Mouse (Mus musculus) liver, embryonic 16.5 days (tissue): ENCODE measurements at regions not wholly inside any gene's neighbourhood (a gene's known extent, or its start where the extent isn't known, plus 50 kb on each side); places are given as distances from the start of the nearest gene placed in this dataset.

Experiments used
- ATAC-seq: fragments of 200-750 bp; cut with Nextera tagmentation; 2 replicates; pipeline ENCODE4 v1.8.0; 2017; ENCODE audit warnings: low read depth, mild to moderate bottlenecking, moderate number of reproducible peaks, moderate library complexity
- H3K27ac ChIP-seq: fragments of 300-500 bp; sonication (generic); 2 replicates; pipeline ENCODE4 v1.5.1; 2014; ENCODE audit warnings: mild to moderate bottlenecking, low read length
- H3K27me3 ChIP-seq: fragments of 300-500 bp; sonication (generic); 2 replicates; pipeline ENCODE4 v1.6.1; 2014; ENCODE audit warnings: low read depth, low read length, mixed read lengths; ENCODE audit not compliant: control insufficient read depth, insufficient read depth
- H3K36me3 ChIP-seq: fragments of 300-500 bp; sonication (generic); 2 replicates; pipeline ENCODE4 v1.6.1; 2014; ENCODE audit warnings: mild to moderate bottlenecking; ENCODE audit not compliant: control insufficient read depth, insufficient read depth
- H3K4me1 ChIP-seq: fragments of 300-500 bp; sonication (generic); 2 replicates; pipeline ENCODE4 v1.6.1; 2014; ENCODE audit warnings: low read depth, low read length, mixed read lengths; ENCODE audit not compliant: control insufficient read depth
- H3K4me2 ChIP-seq: fragments of 300-500 bp; sonication (generic); 2 replicates; pipeline ENCODE4 v1.6.1; 2014; ENCODE audit warnings: low read depth, low read length, mixed read lengths
- H3K4me3 ChIP-seq: fragments of 300-500 bp; sonication (generic); 2 replicates; pipeline ENCODE4 v1.5.1; 2014; ENCODE audit warnings: low read depth, mild to moderate bottlenecking, low read length
- H3K9ac ChIP-seq: fragments of 300-500 bp; sonication (generic); 2 replicates; pipeline ENCODE4 v1.6.1; 2014; ENCODE audit warnings: low read depth, low read length
- H3K9me3 ChIP-seq: fragments of 300-500 bp; sonication (generic); replicated peaks from 2 replicates; pipeline ENCODE4 v1.6.1; 2016; ENCODE audit warnings: low read length; ENCODE audit not compliant: control insufficient read depth
- WGBS: fragments of 180-500 bp; shearing (Covaris S2); extraction: QIAGEN DNeasy Blood & Tissue Kit; methylation state at CpG from one replicate; pipeline ENCODE4 v1.1.7; 2014; ENCODE audit not compliant: insufficient replicate concordance; 5-methylcytosine and 5-hydroxymethylcytosine counted together

DNA sequence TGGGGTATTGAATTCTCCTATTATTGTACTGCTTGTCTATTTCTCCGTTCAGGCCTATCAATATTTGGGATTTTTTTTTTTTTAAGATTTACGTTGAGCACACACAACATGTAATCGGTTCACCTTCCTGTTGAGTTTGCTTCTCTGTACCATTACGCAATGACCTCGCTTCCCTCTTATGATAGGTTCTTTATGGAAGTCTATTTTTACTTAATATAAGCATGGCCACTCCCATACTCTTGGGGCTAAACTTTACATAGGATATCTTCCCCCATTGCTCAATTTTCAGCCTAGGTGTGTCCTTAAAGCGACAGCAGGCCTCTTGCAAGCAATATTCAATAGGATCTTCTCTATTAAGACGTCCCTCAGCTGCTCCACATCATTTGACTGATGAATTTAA, 544.7 kb upstream of the Tbx3 start:
- H3K4me2 ChIP-seq: no peak overlapping the region
- no peaks in the 10 kb centered on the region; the same call in 1 of the 2 replicates for H3K9me3 ChIP-seq
- no peaks in the 10 kb centered on the region for H3K4me1 ChIP-seq
- H3K4me3 ChIP-seq: no peak overlapping the region
- 62% methylated on average over 7 of the region's 7 CpGs for WGBS
- no peaks in the 10 kb centered on the region for H3K36me3 ChIP-seq
- H3K27ac ChIP-seq: no peak overlapping the region
- no peaks in the 10 kb centered on the region for H3K27me3 ChIP-seq
- ATAC-seq: no peak
- H3K9ac ChIP-seq: no peak overlapping the region

DNA sequence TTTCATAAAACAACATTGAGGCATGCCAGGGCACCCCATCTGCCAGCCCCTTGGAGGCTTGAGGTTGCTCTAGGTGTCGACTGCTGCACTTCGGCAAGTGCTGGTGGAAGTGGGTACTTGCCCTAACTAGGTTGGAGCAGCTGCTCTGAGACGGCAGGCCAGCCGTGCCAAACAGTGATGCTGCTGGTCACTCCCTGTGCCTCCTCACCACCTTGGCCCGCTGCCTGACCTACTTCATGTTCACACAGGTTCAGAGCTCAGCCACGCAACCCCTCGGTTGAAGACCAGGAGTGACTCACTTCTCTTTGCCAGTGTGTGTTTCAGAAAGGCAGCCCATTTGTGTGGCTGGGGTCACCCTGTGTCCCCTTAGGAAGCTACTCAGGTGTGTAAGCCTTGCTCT, 540.3 kb upstream of the Tbx3 start:
- H3K4me2 ChIP-seq: no peak overlapping the region
- no peak overlapping the region for H3K27ac ChIP-seq
- no peaks in the 10 kb centered on the region for H3K27me3 ChIP-seq
- no peaks in the 10 kb centered on the region for H3K4me1 ChIP-seq
- no peaks in the 10 kb centered on the region; the same call in 1 of the 2 replicates for H3K9me3 ChIP-seq
- H3K9ac ChIP-seq: no peak overlapping the region
- H3K36me3 ChIP-seq: no peaks in the 10 kb centered on the region
- no peak overlapping the region for H3K4me3 ChIP-seq
- WGBS: 69% methylated on average over 7 of the region's 7 CpGs
- no peak for ATAC-seq

DNA sequence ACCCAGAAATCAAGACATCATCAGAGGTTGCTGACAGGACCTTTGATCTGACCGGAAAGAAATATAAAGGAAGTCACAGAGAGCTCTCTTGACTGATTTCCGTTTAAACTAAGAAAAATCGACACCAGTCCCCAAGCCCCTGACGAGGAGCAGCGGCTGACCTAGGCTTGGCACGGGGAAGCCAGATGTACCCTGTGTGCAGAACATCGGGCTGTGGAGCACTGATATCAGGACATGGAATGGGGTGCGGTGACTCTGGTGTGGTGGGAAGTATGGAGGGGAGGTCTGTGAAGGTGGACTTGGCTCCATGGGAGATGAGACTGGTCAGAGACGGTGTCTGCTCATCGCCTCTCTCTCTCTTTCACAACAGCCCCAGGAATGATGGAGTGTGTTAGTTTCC, 539.0 kb upstream of the Tbx3 start:
- no peaks in the 10 kb centered on the region; the same call in 1 of the 2 replicates for H3K9me3 ChIP-seq
- H3K27ac ChIP-seq: no peak overlapping the region
- no peaks in the 10 kb centered on the region for H3K27me3 ChIP-seq

DNA sequence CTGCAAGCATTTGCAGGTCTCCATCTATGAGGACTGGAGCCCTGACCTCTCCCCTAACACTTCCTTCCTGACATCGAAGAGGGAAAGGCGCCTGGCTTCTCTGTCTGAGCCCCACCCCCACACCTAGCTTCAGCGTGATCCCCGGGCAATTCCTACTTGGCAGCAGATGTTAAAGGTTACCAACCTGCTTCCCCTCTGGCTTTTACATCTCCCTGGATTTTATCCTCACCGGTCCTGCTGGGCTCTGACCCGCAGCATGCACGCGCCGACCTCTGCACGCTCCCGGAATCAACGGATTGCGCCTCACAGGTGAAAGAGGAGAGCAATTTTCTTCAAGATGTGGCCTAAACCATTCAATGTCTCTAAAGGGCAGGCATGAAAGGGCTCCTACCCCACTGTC, 537.1 kb upstream of the Tbx3 start:
- ATAC-seq: no peak
- Histone ChIP-seq H3K9ac (no peak overlapping the region), H3K27ac (no peak overlapping the region), H3K27me3 (no peaks in the 10 kb centered on the region), H3K4me2 (no peak overlapping the region), H3K9me3 (no peaks in the 10 kb centered on the region; the same call in 1 of the 2 replicates), H3K36me3 (no peaks in the 10 kb centered on the region), H3K4me3 (no peak overlapping the region), H3K4me1 (no peaks in the 10 kb centered on the region)
- WGBS: 50% methylated on average over 13 of the region's 13 CpGs

More for the DNA sequence above, 539.0 kb upstream of the Tbx3 start:
- 45% methylated on average over 10 of the region's 10 CpGs for WGBS
- Histone ChIP-seq H3K9ac (no peak overlapping the region), H3K4me1 (no peaks in the 10 kb centered on the region), H3K4me2 (no peak overlapping the region), H3K36me3 (no peaks in the 10 kb centered on the region), H3K4me3 (no peak overlapping the region)
- ATAC-seq: no peak

DNA sequence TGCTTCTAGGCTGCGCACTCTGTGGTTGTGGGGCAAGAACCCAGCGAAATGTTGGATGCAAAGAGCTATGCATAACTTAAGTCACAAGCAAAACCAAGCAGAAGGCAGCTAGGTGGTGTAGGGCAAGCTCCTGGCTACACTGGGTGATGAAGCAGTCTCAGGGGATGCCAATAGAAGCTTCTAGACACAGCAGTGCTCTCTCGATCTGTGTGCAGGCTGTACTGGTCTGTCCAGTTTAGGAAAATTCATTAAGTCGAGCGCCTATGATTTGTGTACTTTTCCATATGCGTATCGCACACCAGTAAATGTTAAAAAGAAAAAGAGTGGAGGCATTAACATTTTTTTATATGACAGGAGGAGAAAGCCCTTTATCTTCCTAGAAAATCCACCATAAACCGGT, 533.6 kb upstream of the Tbx3 start:
- Histone ChIP-seq H3K4me2 (no peak overlapping the region), H3K9ac (no peak overlapping the region), H3K4me1 (no peaks in the 10 kb centered on the region), H3K27ac (no peak overlapping the region), H3K36me3 (no peaks in the 10 kb centered on the region), H3K27me3 (no peaks in the 10 kb centered on the region), H3K4me3 (no peak overlapping the region), H3K9me3 (no peaks in the 10 kb centered on the region)
- no peak for ATAC-seq
- 71% methylated on average over 8 of the region's 8 CpGs for WGBS

DNA sequence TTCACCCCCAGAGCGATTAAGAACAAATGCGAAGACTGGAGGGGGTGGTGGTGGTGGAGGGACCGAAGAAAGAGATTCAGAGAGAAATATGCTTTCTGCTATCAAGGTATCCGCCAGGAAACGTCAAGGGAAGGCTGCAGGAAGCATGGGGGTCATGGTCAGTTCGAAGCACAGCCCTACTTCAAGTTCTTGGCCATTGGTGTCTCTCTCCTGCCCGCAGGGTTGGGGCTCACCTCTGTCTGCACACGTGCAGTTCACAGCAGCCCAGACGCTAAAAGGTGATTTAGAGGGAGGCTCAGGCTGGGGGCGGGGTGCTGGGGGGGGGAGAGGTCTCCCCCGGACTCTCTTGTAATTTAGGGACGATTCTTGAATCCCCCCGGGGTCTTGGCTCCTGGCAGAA, 533.1 kb upstream of the Tbx3 start:
- no peak for ATAC-seq
- Histone ChIP-seq H3K36me3 (no peaks in the 10 kb centered on the region), H3K9me3 (no peaks in the 10 kb centered on the region), H3K9ac (no peak overlapping the region), H3K27ac (no peak overlapping the region), H3K4me2 (no peak overlapping the region), H3K4me1 (no peaks in the 10 kb centered on the region), H3K4me3 (no peak overlapping the region), H3K27me3 (no peaks in the 10 kb centered on the region)
- 42% methylated on average over 13 of the region's 13 CpGs for WGBS

DNA sequence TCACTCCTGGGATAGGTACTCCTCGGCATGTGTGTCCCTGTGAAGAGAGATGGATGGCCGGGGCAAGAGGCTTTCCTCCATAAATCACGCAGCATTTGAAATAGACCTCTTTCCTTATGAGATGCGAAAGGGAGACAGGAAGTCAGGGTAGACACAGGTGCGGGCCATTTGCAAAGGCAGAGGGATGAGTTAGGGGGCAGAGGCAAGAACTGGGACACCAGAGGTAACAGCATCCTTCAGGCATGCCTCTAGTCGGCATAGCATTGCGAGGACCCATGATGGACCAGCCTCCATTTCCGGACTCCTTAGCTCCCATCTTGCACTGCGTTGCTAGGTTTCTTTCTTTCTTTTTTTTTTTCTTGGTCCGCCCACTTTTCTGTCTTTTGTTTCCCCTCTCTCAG, 532.6 kb upstream of the Tbx3 start:
- H3K4me1 ChIP-seq: no peaks in the 10 kb centered on the region
- no peak for ATAC-seq
- H3K36me3 ChIP-seq: no peaks in the 10 kb centered on the region
- no peak overlapping the region for H3K4me2 ChIP-seq
- no peak overlapping the region for H3K9ac ChIP-seq
- 64% methylated on average over 10 of the region's 10 CpGs for WGBS
- H3K9me3 ChIP-seq: no peaks in the 10 kb centered on the region
- no peak overlapping the region for H3K27ac ChIP-seq
- H3K27me3 ChIP-seq: no peaks in the 10 kb centered on the region
- H3K4me3 ChIP-seq: no peak overlapping the region

DNA sequence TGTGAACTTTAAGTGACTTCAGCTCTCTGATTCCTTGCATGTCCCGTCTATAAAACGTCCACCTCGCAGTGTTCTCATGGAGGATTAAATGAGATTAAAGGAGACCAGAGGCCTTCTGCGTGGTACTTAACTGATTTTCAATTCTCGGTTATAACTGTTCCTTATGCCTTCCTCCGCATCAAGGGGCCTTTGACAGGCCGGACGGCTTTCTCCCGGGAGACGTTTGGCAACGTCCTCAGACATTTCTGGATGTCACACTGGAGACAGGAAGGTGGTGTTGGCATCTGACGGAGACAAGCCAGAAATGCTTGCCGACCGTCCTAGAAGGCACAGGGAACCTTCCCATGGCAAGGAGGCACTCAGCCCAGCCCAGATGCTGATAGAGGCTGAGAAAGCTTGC, 532.2 kb upstream of the Tbx3 start:
- Histone ChIP-seq H3K9ac (no peak overlapping the region), H3K4me1 (no peaks in the 10 kb centered on the region), H3K4me2 (no peak overlapping the region), H3K27ac (no peak overlapping the region), H3K4me3 (no peak overlapping the region), H3K36me3 (no peaks in the 10 kb centered on the region), H3K9me3 (no peaks in the 10 kb centered on the region), H3K27me3 (no peaks in the 10 kb centered on the region)
- 59% methylated on average over 14 of the region's 14 CpGs for WGBS
- ATAC-seq: no peak

DNA sequence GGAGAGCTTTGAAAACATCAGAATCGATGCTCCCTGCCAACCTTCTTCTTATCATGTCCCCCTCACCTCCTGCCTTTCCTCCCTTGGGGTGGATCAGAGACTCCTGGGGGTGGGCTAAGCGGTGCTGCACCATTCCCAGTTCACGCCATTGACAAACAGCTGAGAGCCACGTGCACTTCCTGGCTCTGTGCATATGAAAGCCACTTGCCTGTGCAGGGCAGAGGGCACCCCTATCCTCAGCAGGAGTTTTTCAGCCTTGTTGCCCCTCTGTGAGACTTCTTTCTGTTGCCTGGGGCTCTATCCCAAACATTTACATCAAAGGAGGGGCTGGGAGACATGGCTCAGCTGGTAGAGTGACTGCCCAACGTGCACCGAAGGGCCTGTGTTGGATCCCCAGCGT, 531.1 kb upstream of the Tbx3 start:
- no peak overlapping the region for H3K4me2 ChIP-seq
- no peaks in the 10 kb centered on the region for H3K27me3 ChIP-seq
- H3K4me3 ChIP-seq: no peak overlapping the region
- no peaks in the 10 kb centered on the region for H3K9me3 ChIP-seq
- H3K27ac ChIP-seq: no peak overlapping the region
- H3K9ac ChIP-seq: no peak overlapping the region
- WGBS: 39% methylated on average over 7 of the region's 7 CpGs
- H3K36me3 ChIP-seq: no peaks in the 10 kb centered on the region
- no peak for ATAC-seq
- no peaks in the 10 kb centered on the region for H3K4me1 ChIP-seq

DNA sequence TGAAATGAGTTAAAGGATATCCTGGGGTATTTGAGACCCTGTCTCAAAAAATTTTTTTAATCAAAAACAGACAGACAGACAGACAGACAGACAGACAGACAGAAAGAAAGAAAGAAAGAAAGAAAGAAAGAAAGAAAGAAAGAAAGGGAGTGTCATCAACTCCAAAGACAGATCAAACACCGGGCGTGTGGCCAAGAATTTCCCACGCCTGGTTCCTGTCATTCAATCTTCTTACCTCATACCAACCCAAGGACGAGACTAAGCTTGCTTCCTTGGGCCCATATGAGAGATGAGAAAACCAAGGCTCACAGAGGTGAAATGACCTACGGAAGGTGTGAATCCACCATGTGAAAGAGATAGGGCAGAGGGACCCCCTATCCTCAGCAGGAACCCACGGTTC, 530.7 kb upstream of the Tbx3 start:
- no peaks in the 10 kb centered on the region for H3K9me3 ChIP-seq
- no peaks in the 10 kb centered on the region for H3K36me3 ChIP-seq
- H3K4me1 ChIP-seq: no peaks in the 10 kb centered on the region
- WGBS: 54% methylated on average over 6 of the region's 6 CpGs
- H3K4me2 ChIP-seq: no peak overlapping the region
- H3K27ac ChIP-seq: no peak overlapping the region
- no peak overlapping the region for H3K4me3 ChIP-seq
- no peak overlapping the region for H3K9ac ChIP-seq
- H3K27me3 ChIP-seq: no peaks in the 10 kb centered on the region
- no peak for ATAC-seq
